Mouse (Mus musculus): ENCODE results near the gene Tpbpa. TPM values are rescaled to one million over a fixed set of nuclear protein-coding genes. Genes with fewer than 3 reads are reported as not detected.
"Not testable (repeated sequence)": the region's sequence is repeated elsewhere in the genome, so short reads cannot be mapped to it uniquely, and the experiment has no call there.

The Tpbpa gene
- not detected for total RNA-seq (2021)
- long read RNA-seq, experiment 1: 0 reads
- long read RNA-seq, experiment 2: 0 reads

DNA sequence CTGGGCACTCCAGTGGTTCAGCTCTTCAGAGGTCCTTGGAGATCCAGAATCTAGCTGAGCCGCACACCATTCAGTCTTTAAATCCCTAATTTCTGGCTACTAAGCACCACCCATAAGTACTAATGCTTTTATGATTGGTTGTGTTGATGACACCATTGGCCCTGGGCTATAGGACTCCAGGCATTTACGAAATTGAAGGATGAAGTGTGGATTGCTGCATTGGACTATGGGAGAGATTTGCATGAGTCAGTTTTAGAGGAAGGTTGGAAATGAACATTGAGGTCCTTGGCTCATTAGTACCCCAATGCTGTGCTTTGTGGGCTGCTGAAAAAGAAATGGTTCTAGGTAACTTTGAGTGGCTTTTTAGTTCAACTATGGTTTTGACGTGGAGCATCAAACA, at the start of gene Tpbpa:
Tpbpa (minus strand) TSS at position 101 of the 400 bp plus-strand sequence.
- intact Hi-C loops (cut with DNase I): not testable (repeated sequence)

DNA sequence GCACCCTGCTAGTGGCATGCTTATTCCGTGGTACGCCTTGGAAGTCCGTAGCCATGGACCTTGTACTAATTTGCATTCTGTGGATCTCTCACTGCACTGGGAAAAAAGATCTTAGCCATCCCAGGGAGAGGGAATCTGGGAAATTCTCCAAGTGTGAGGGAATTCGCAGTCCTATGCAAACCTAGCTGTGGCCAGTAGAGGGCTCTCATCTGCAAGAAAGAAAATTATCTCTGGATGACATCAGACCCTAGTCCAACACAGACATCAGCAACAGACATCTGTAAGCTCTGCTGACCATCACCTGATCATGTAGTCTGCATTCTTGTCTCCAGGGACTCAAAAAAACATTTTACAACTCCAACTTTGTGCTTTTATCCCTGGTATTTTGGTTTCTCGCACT, 45.1 kb upstream of the Tpbpa start:
- intact Hi-C loops (cut with DNase I); DNase-seq: not testable (repeated sequence)

More for the DNA sequence above, at the start of gene Tpbpa:
- not testable (repeated sequence) for DNase-seq

DNA sequence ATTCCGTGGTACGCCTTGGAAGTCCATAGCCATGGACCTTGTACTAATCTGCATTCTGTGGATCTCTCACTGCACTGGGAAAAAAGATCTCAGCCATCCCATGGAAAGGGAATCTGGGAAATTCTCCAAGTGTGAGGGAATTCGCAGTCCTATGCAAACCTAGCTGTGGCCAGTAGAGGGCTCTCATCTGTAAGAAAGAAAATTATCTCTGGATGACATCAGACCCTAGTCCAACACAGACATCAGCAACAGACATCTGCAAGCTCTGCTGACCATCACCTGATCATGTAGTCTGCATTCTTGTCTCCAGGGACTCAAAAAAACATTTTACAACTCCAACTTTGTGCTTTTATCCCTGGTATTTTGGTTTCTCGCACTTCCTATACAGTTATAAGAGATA, 30.5 kb upstream of the Tpbpa start:
- intact Hi-C loops (cut with DNase I); DNase-seq: not testable (repeated sequence)

DNA sequence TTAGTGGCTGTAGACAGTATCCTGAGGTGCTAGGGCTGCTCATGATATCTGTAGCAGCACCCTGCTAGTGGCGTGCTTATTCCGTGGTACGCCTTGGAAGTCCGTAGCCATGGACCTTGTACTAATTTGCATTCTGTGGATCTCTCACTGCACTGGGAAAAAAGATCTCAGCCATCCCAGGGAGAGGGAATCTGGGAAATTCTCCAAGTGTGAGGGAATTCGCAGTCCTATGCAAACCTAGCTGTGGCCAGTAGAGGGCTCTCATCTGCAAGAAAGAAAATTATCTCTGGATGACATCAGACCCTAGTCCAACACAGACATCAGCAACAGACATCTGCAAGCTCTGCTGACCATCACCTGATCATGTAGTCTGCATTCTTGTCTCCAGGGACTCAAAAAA, 22.2 kb upstream of the Tpbpa start:
- intact Hi-C loops (cut with DNase I): not testable (repeated sequence)
- DNase-seq: peak in 1 of 2 experiments; percentile 3

DNA sequence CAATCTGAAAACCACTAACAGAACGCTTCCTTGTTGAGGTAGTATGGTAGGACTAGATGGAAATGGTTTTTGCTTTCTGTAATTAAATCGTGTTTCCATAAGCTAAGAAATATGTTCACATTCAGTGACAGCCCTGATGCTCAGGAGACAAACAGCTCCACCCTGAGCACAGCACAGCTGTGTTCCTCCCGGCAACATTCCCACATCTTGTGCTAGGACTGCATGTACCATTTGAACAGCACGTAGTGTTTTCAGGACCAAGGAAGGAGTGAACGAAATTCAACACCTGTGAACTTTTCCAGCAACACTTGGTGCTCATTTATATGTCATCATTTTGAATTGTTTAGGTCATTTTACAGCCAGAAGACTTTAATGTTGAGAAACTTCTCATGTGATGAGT, 19.9 kb upstream of the Tpbpa start:
- intact Hi-C loops (cut with DNase I): no loop called here
- DNase-seq: peak in 1 of 2 experiments; percentile 13

DNA sequence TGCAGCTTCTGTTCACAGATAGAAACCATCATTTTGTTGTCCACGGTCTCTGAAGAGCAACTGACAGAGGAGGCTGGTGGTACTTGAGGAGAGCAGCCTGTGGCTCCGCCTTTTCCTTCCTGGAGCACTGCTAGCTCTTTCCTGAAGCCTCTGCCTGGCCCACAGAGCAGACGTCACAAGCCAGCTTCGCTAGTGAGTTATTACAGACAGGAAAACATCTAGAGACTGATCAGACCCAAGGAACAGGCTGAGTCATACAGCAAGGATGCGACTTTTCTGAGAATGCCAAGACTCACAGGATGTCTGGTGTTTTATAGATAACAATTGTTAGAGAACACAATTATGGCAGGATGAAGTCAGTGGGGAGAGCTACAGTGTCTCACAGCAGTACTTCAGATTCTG, 5.3 kb downstream of the Tpbpa start, which contains the start of the genes Gm49391 and Ctla2a:
Gm49391 (minus strand) TSS at position 72 of the 402 bp plus-strand sequence.
Ctla2a (minus strand) TSS at position 126 of the 402 bp plus-strand sequence.
- intact Hi-C loops (cut with DNase I): loop anchor here (2.0 to 5.0 kb wide), 2 partner anchors 40 to 89 kb away; partner anchors contain the start of genes Ctla2b and Gm49392
- DNase-seq: peak; percentile 35 to 39

DNA sequence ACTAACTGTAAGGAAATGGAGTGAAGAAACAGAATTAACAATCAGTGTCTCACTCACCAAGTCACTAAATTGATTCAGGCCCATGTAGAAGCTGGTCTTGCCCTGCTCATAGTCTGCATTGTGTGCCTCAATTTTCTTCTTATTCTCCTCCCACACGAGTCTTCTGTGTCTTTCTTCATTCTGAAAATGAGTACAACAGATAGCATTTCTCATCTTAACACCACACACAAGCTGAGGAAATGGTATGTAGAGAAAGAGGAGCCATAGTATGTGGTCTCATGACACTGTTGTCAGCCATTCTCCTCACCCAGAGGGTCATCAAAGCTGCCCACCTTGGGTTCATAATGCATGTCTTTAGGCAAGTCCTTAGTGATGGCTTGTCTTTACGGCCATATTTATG, 6.3 kb downstream of the Tpbpa start, which contains the start of gene Gm49393:
Gm49393 (minus strand) TSS at position 101 of the 400 bp plus-strand sequence.
- intact Hi-C loops (cut with DNase I): loop anchor here (5.0 kb wide), 1 partner anchor 88 kb away; no protein-coding TSS in a partner anchor

DNA sequence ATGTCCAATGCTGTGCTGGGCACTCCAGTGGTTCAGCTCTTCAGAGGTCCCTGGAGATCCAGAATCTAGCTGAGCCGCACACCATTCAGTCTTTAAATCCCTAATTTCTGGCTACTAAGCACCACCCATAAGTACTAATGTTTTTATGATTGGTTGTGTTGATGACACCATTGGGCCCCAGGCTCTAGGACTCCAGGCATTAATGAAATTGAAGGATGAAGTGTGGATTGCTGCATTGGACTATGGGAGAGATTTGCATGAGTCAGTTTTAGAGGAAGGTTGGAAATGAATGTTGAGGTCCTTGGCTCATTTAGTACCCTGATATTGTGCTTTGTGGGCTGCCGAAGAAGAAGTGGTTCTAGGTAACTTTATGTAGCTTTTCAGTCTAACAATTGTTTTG, 37.0 kb downstream of the Tpbpa start, which contains the start of gene Tpbpb:
Tpbpb (minus strand) TSS at position 101 of the 400 bp plus-strand sequence.
- intact Hi-C loops (cut with DNase I): not testable (repeated sequence)

More for the DNA sequence above, 6.3 kb downstream of the Tpbpa start, which contains the start of gene Gm49393:
- DNase-seq: not testable (repeated sequence)

DNA sequence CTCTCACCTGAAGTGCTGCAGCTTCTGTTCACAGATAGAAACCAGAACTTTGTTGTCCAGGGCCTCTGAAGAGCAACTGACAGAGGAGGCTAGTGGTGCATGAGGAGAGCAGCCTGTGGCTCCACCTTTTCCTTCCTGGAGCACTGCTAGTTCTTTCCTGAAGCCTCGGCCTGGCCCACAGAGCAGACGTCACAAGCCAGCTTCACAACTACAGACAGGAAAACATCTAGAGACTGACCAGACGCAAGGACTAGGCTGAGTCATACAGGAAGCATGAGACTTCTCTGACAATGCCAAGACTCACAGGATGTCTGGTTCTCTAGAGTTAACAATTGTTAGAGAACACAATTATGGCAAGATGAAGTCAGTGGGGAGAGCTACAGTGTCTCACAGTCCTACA, 44.5 kb downstream of the Tpbpa start, which contains the start of gene Ctla2b:
Ctla2b (minus strand) TSS at position 120 of the 400 bp plus-strand sequence.
- DNase-seq: peak; percentile 52 to 53
- intact Hi-C loops (cut with DNase I): loop anchor here (1.0 to 2.0 kb wide), 2 partner anchors 39 to 49 kb away; partner anchors contain the start of genes Ctla2a and Gm49391

More for the DNA sequence above, 37.0 kb downstream of the Tpbpa start, which contains the start of gene Tpbpb:
- DNase-seq: not testable (repeated sequence)

DNA sequence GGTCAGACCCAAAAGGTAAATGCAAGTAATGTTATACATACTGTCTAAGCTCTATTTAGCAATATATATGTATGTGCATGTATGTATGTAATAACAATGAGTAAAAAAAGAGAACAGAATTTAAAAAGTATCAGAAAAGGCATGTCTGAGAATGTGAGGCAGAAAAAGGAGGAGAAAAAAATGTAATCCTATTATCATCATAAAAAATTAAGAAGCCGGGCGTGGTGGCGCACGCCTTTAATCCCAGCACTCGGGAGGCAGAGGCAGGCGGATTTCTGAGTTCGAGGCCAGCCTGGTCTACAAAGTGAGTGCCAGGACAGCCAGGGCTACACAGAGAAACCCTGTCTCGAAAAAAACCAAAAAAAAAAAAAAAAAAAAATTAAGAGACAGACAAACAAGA, 45.0 kb downstream of the Tpbpa start, which contains the start of gene Gm49392:
Gm49392 (minus strand) TSS at position 101 of the 400 bp plus-strand sequence.
- intact Hi-C loops (cut with DNase I): loop anchor here (1.0 to 2.0 kb wide), 2 partner anchors 40 to 48 kb away; partner anchors contain the start of genes Ctla2a and Gm49391

DNA sequence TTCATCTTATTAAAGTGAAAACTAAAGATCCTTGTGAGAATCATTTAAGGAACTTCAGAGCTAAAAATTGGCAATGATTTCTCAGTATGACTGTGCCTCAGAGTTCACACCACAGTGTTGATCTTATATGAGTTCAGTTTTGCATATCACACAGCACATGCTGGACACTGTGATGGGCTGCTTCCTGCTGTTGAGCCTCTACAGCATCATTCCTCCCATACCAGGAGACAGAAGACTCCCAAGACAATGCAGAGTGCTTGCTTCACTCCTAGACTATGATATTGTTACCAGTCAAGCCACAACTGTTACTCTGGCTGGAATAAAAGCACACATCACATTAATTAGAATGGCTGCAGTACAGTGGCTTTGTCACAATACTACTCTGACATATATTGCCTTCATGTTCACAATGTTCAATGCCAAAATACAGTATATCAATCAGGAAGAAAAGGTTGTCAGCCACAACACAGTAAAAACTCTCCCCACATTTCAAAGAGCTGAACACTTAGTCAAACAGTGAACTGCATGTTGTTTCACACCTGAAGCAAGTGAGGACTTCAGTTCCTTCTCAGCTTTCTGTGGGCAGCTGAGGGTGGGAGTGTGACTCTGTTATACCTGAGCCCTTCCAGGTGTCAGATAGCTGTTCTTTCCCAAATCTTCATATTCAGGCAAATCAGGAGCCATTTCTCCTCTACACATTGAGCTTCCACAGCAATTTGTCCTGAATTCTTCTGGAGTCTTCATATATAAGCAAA, 46.2 kb downstream of the Tpbpa start:
- intact Hi-C loops (cut with DNase I): loop anchor here (2.0 kb wide), 1 partner anchor 41 kb away; the partner anchor contains the start of genes Ctla2a and Gm49391

More for the DNA sequence above, 45.0 kb downstream of the Tpbpa start, which contains the start of gene Gm49392:
- DNase-seq: not testable (repeated sequence)

DNA sequence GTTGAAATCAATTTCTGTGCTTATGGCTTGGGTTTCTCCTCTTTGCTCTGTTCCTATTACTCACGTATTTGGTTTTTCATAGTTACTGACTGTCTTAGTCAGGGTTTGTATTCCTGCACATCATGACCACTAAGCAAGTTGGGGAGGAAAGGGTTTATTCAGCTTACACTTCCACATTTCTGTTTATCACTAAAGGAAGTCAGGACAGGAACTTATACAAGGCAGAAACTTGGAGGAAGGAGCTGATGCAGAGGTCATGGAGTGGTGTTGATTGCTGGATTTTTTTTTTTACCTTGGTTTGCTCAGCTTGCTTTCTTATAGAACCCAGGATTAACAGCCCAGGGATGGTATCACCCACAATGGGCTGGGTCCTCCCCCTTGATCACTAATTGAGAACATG, 49.5 kb downstream of the Tpbpa start:
- DNase-seq: no peak

More for the DNA sequence above, 46.2 kb downstream of the Tpbpa start:
- DNase-seq: no peak

More for the DNA sequence above, 49.5 kb downstream of the Tpbpa start:
- intact Hi-C loops (cut with DNase I): no loop called here

Other genes starting within 250 kb of the Tpbpa start
- not detected for gene BC051665, start 155.6 kb downstream of the Tpbpa start, total RNA-seq (2021)
- gene Ctsll3, start 139.1 kb downstream of the Tpbpa start, total RNA-seq (2021): not detected
- 1 to 10 TPM in 1 of 2 experiments, not detected in 1; 1.2 TPM for gene 4930486L24Rik, start 77.5 kb downstream of the Tpbpa start, total RNA-seq (2021)
- gene Gm49392, start 45.1 kb downstream of the Tpbpa start, total RNA-seq (2021): 1 to 10 TPM in 1 of 2 experiments, not detected in 1; 1.6 TPM
- gene Ctla2b, start 44.5 kb downstream of the Tpbpa start, total RNA-seq (2021): 10 to 100 TPM; 12.6 to 14.8 TPM
- gene Tpbpb, start 37.1 kb downstream of the Tpbpa start, total RNA-seq (2021): not detected
- gene Gm49393, start 6.4 kb downstream of the Tpbpa start, total RNA-seq (2021): not detected
- under 1 TPM in 1 of 2 experiments, not detected in 1; 0.48 TPM for gene Gm49391, start 5.4 kb downstream of the Tpbpa start, total RNA-seq (2021)
- gene Ctla2a, start 5.4 kb downstream of the Tpbpa start, total RNA-seq (2021): 100 to 1,000 TPM; 103 to 113 TPM
- gene Ctsj, start 64.0 kb upstream of the Tpbpa start, total RNA-seq (2021): not detected
- gene Ctsq, start 98.6 kb upstream of the Tpbpa start, total RNA-seq (2021): not detected
- not detected for gene Ctsr, start 222.3 kb upstream of the Tpbpa start, total RNA-seq (2021)